Mouse (Mus musculus) liver, adult 2 months (tissue): ENCODE measurements around the gene Wdr48. TPM values are rescaled to one million over a fixed set of nuclear protein-coding genes. Genes with fewer than 3 reads are reported as not detected.
A peak's percentile ranks its signal among the peaks of the same experiment; 100 is the strongest.

Experiments used
- DNase-seq: peaks from one replicate; pipeline ENCODE4 v3.0.0-alpha.2; 2011; ENCODE audit warnings: low read depth, low spot score; ENCODE audit errors: extremely low read depth
- H3K27ac ChIP-seq: fragments of 200-500 bp; replicated peaks from 2 replicates; pipeline ENCODE4 v1.5.1; 2012; ENCODE audit warnings: low read depth, mild to moderate bottlenecking, control low read depth, inconsistent platforms, low read length; ENCODE audit not compliant: insufficient read depth
- H3K27me3 ChIP-seq: fragments of 200-500 bp; 2 replicates; pipeline ENCODE4 v1.6.1; 2012; ENCODE audit warnings: mild to moderate bottlenecking, moderate library complexity, low read length, inconsistent platforms; ENCODE audit not compliant: control insufficient read depth, insufficient read depth
- H3K36me3 ChIP-seq: fragments of 200-500 bp; 2 replicates; pipeline ENCODE4 v1.6.1; 2012; ENCODE audit warnings: low read length, inconsistent platforms; ENCODE audit not compliant: control insufficient read depth, insufficient read depth
- H3K4me1 ChIP-seq: fragments of 200-500 bp; 2 replicates; pipeline ENCODE4 v1.6.1; 2011; ENCODE audit warnings: low read length; ENCODE audit not compliant: control insufficient read depth, insufficient read depth
- H3K4me3 ChIP-seq: fragments of 200-500 bp; 2 replicates; pipeline ENCODE4 v1.5.1; 2011; ENCODE audit warnings: low read depth, mild to moderate bottlenecking, control low read depth, low read length, moderate library complexity; ENCODE audit not compliant: insufficient read depth
- H3K79me2 ChIP-seq: fragments of 200-500 bp; 2 replicates; pipeline ENCODE4 v1.6.1; 2012; ENCODE audit warnings: inconsistent platforms, mild to moderate bottlenecking, low read length, moderate library complexity; ENCODE audit not compliant: control insufficient read depth, insufficient read depth
- H3K9ac ChIP-seq: fragments of 200-500 bp; 2 replicates; pipeline ENCODE4 v1.6.1; 2012; ENCODE audit warnings: low read depth, mild to moderate bottlenecking, control low read depth, inconsistent platforms, low read length
- CTCF ChIP-seq: fragments of 200-500 bp; IDR thresholded peaks from 2 replicates; pipeline ENCODE4 v1.5.1; 2011; ENCODE audit warnings: low read depth, low read length, control low read depth
- POLR2A ChIP-seq: fragments of 200-500 bp; IDR thresholded peaks from 2 replicates; pipeline ENCODE4 v1.6.1; 2011; ENCODE audit warnings: low read length, control low read depth; ENCODE audit not compliant: insufficient read depth; ENCODE audit errors: extremely low read depth
- WGBS: fragments of 180-500 bp; shearing (Covaris S2); methylation state at CpG from one replicate; pipeline ENCODE4 v1.1.7; 2018; 5-methylcytosine and 5-hydroxymethylcytosine counted together
- polyA plus RNA-seq: library from polyadenylated mRNA; depleted of rRNA; stranded (reverse); fragments of >200 nt; gene quantifications from 2 replicates; pipeline ENCODE4 v1.2.3, GENCODE M21; 2012
- total RNA-seq: library from RNA; depleted of rRNA; stranded (reverse); fragments of >200 nt; gene quantifications from 2 replicates; pipeline ENCODE4 v1.2.3, GENCODE M21; 2014

Wdr48 gene
- total and polyA plus RNA-seq, 2 experiments: 12.5 to 23.3 TPM

- Histone ChIP-seq H3K9ac (no peak overlapping the region), H3K27me3 (no peaks in the 10 kb centered on the region), H3K36me3 (no peaks in the 10 kb centered on the region), H3K4me1 (peaks cover 8% of the 10 kb centered on the region), H3K79me2 (peaks cover 29% of the 10 kb centered on the region; the same call in 1 of the 2 replicates), H3K4me3 (no peak overlapping the region), H3K27ac (no peak overlapping the region)
- no peak for TF ChIP-seq POLR2A
- TF ChIP-seq CTCF: no peak
- DNase-seq: no peak
- 93% methylated on average over 5 of the region's 5 CpGs for WGBS
Measured at GRCm38 (mm10) chr9:119893881-119894280, 797 bp upstream of the Wdr48 start.

GRCm38 (mm10) chr9:119895040-119895721, 503 bp downstream of the Wdr48 start:
- Histone ChIP-seq H3K9ac (peak overlapping the region; percentile 84), H3K27ac (peak overlapping the region; percentile 59), H3K27me3 (no peaks in the 10 kb centered on the region), H3K4me1 (peaks cover 8% of the 10 kb centered on the region), H3K79me2 (peaks cover 29% of the 10 kb centered on the region; the same call in 1 of the 2 replicates), H3K36me3 (no peaks in the 10 kb centered on the region; the same call in 1 of the 2 replicates), H3K4me3 (peak overlapping the region; percentile 85)
- under 1% methylated on average over 41 of the region's 71 CpGs for WGBS
- TF ChIP-seq POLR2A (no peak), CTCF (no peak)
- DNase-seq: no peak

- no peak overlapping the region for H3K9ac ChIP-seq
- no peak overlapping the region for H3K4me3 ChIP-seq
- peaks cover 29% of the 10 kb centered on the region; the same call in 1 of the 2 replicates for H3K79me2 ChIP-seq
- no peak overlapping the region for H3K27ac ChIP-seq
- H3K4me1 ChIP-seq: peaks cover 8% of the 10 kb centered on the region
- WGBS: 85% methylated on average over 2 of the region's 2 CpGs
- H3K27me3 ChIP-seq: no peaks in the 10 kb centered on the region
- H3K36me3 ChIP-seq: peaks cover 12% of the 10 kb centered on the region; the same call in 1 of the 2 replicates
- TF ChIP-seq POLR2A (no peak), CTCF (no peak)
- no peak for DNase-seq
Measured at GRCm38 (mm10) chr9:119899446-119899845, 4.8 kb downstream of the Wdr48 start.

- H3K4me3 ChIP-seq: no peak overlapping the region
- no peak overlapping the region for H3K27ac ChIP-seq
- no peak for DNase-seq
- TF ChIP-seq POLR2A (no peak), CTCF (no peak)
- 85% methylated on average over 12 of the region's 12 CpGs for WGBS
- peaks cover 36% of the 10 kb centered on the region for H3K36me3 ChIP-seq
- no peaks in the 10 kb centered on the region for H3K4me1 ChIP-seq
- no peak overlapping the region for H3K9ac ChIP-seq
- no peaks in the 10 kb centered on the region for H3K27me3 ChIP-seq
- H3K79me2 ChIP-seq: peaks cover 6% of the 10 kb centered on the region; the same call in 1 of the 2 replicates
Measured at GRCm38 (mm10) chr9:119902410-119903151, 7.9 kb downstream of the Wdr48 start.

- H3K27me3 ChIP-seq: no peaks in the 10 kb centered on the region
- no peak overlapping the region for H3K9ac ChIP-seq
- no peaks in the 10 kb centered on the region for H3K4me1 ChIP-seq
- peaks cover 74% of the 10 kb centered on the region for H3K36me3 ChIP-seq
- TF ChIP-seq POLR2A: no peak
- no peak for TF ChIP-seq CTCF
- H3K27ac ChIP-seq: no peak overlapping the region
- no peaks in the 10 kb centered on the region for H3K79me2 ChIP-seq
- WGBS: 98% methylated on average over 3 of the region's 3 CpGs
- no peak for DNase-seq
- H3K4me3 ChIP-seq: no peak overlapping the region
Measured at GRCm38 (mm10) chr9:119908708-119909107, 14.0 kb downstream of the Wdr48 start.

- TF ChIP-seq CTCF (no peak), POLR2A (no peak)
- Histone ChIP-seq H3K36me3 (peaks cover 72% of the 10 kb centered on the region), H3K4me1 (no peaks in the 10 kb centered on the region), H3K79me2 (no peaks in the 10 kb centered on the region), H3K27ac (no peak overlapping the region), H3K9ac (no peak overlapping the region), H3K4me3 (no peak overlapping the region), H3K27me3 (no peaks in the 10 kb centered on the region)
- no peak for DNase-seq
- 86% methylated on average over 3 of the region's 3 CpGs for WGBS
Measured at GRCm38 (mm10) chr9:119909931-119910330, 15.3 kb downstream of the Wdr48 start.
